Mouse (Mus musculus): ENCODE data around the gene Sema4g. TPM values are rescaled to one million over a fixed set of nuclear protein-coding genes. Genes with fewer than 3 reads are reported as not detected.

Gene Sema4g
- polyA plus RNA-seq, 1 experiment from 2014 or later, result 3.2 TPM

DNA sequence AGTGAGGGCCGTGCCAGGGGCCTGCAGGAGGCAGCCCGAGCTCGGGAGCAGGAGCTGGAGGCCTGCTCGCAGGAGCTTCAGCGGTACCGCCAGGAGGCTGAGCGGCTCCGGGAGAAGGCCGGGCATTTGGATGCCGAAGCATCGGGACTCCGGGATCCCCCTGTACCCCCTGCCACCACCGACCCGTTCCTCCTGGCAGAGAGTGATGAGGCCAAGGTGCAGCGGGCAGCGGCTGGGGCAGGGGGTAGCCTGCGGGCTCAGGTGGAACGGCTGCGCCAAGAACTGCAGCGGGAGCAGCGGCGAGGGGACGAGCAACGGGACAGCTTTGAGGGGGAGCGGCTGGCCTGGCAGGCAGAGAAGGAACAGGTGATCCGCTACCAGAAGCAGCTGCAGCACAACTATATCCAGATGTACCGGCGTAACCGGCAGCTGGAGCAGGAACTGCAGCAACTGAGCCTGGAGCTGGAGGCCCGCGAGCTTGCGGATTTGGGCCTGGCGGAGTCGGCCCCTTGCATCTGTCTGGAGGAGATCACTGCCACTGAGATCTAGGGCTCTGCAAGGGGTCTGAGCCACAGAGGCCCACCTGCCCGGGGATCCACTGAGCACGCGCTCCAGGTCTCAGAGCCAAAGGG lies 37.2 kb downstream of the Sema4g start:
- H3K4me3 ChIP-seq (replicated peaks; ENCODE audit: low read depth, low read length), result no peak overlapping the region
- no peak overlapping the region for H3K27ac ChIP-seq
- no peak for TF ChIP-seq CTCF (IDR thresholded peaks at IDR 0.05; ENCODE audit: low read depth)
- H3K9me3 ChIP-seq (replicated peaks; ENCODE audit: low read length), result no peaks in the 10 kb centered on the region
- ATAC-seq (replicated peaks; ENCODE audit: low FRiP score, low read depth), result no peak
- H3K27me3 ChIP-seq (ENCODE audit: insufficient read depth, low read length), result no peaks in the 10 kb centered on the region
- H3K9ac ChIP-seq (ENCODE audit: low read depth, low read length), result no peak overlapping the region
- WGBS, result 89% methylated on average over 37 of the region's 37 CpGs
- H3K4me1 ChIP-seq (replicated peaks; ENCODE audit: insufficient read depth, low read length), result peaks cover 8% of the 10 kb centered on the region; the same call in 1 of the 2 replicates
- H3K36me3 ChIP-seq (ENCODE audit: insufficient read depth, low read length), result peaks cover 49% of the 10 kb centered on the region
- DNase-seq (ENCODE audit: low spot score), result no peak
- no peak overlapping the region for H3K4me2 ChIP-seq (ENCODE audit: low read length)

DNA sequence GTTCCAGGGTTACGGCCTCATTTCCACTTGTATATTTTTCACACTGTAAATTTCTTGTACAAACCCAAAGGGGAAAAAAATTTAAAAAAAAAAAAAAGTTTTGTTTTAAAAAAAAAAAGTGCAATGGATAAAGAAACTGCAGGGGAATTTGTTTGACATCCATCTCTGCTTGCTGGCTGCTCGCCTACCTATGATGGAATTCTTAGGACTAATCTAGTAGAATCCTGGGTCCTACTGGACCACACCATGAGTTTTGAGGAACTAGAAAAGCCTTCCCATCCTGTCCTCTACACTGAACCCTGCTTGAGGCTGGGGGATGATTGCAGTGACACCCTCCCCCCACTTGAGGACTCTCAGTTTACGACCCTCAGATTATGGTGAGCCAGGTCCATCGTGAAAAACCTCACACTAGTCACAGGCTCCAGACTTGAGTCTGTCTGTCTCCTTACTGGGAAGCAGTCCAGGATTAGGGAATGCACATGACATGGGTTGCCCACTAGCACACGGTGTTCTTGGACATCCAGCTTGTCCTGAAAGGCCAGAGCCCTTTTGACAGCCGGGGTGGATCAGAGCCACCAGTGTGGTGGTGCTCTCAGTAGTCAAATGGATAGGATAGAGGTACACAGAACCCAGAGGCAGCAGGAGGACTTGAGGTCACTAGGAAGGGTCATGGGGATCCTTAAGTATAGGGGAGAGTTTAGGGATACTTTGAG lies 38.2 kb downstream of the Sema4g start:
- H3K27ac ChIP-seq, result no peak overlapping the region
- WGBS, result 66% methylated on average over 6 of the region's 6 CpGs
- H3K27me3 ChIP-seq (ENCODE audit: insufficient read depth, low read length), result no peaks in the 10 kb centered on the region
- no peak overlapping the region for H3K4me2 ChIP-seq (ENCODE audit: low read length)
- no peaks in the 10 kb centered on the region for H3K9me3 ChIP-seq (replicated peaks; ENCODE audit: low read length)
- ATAC-seq (replicated peaks; ENCODE audit: low FRiP score, low read depth), result no peak
- H3K9ac ChIP-seq (ENCODE audit: low read depth, low read length), result no peak overlapping the region
- peaks cover 4% of the 10 kb centered on the region; the same call in 1 of the 2 replicates for H3K4me1 ChIP-seq (replicated peaks; ENCODE audit: insufficient read depth, low read length)
- no peak for TF ChIP-seq CTCF (IDR thresholded peaks at IDR 0.05; ENCODE audit: low read depth)
- no peak overlapping the region for H3K4me3 ChIP-seq (replicated peaks; ENCODE audit: low read depth, low read length)
- peaks cover 39% of the 10 kb centered on the region for H3K36me3 ChIP-seq (ENCODE audit: insufficient read depth, low read length)
- no peak for DNase-seq (ENCODE audit: low spot score)

GRCm38 (mm10) chr19:45027848-45028247 lies 38.9 kb downstream of the Sema4g start:
- Histone ChIP-seq H3K9ac (ENCODE audit: low read depth, low read length) (no peak overlapping the region), H3K4me1 (replicated peaks; ENCODE audit: insufficient read depth, low read length) (peaks cover 4% of the 10 kb centered on the region; the same call in 1 of the 2 replicates), H3K4me2 (ENCODE audit: low read length) (no peak overlapping the region), H3K4me3 (replicated peaks; ENCODE audit: low read depth, low read length) (no peak overlapping the region), H3K27ac (no peak overlapping the region), H3K36me3 (ENCODE audit: insufficient read depth, low read length) (peaks cover 34% of the 10 kb centered on the region), H3K27me3 (ENCODE audit: insufficient read depth, low read length) (no peaks in the 10 kb centered on the region), H3K9me3 (replicated peaks; ENCODE audit: low read length) (no peaks in the 10 kb centered on the region)
- TF ChIP-seq CTCF (IDR thresholded peaks at IDR 0.05; ENCODE audit: low read depth), result no peak
- DNase-seq (ENCODE audit: low spot score), result no peak
- WGBS, result 85% methylated on average over 6 of the region's 6 CpGs
- no peak for ATAC-seq (replicated peaks; ENCODE audit: low FRiP score, low read depth)

DNA sequence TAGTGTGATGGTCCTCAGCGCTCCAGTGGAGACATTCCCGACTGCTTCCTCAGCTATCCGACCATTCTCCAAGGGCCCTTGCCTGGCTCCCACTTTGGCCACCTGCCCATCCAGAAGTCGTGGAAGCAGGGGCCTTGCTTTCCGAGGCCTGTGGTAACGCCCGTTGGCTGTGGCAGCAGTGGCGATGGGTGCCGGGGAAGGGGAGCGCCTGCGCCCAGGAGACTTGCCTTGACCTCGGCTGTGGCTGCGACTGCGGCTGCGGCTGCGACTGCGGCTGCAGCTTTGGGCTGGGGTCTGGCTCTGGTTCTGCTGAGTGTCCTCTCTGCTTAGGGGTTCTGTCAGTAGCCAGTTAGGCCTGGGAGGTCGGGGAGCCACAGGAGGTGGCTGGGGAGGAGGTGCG lies 39.8 kb downstream of the Sema4g start:
- Histone ChIP-seq H3K36me3 (ENCODE audit: insufficient read depth, low read length) (peaks cover 34% of the 10 kb centered on the region), H3K4me2 (ENCODE audit: low read length) (no peak overlapping the region), H3K9me3 (replicated peaks; ENCODE audit: low read length) (no peaks in the 10 kb centered on the region), H3K4me1 (replicated peaks; ENCODE audit: insufficient read depth, low read length) (peaks cover 4% of the 10 kb centered on the region; the same call in 1 of the 2 replicates), H3K9ac (ENCODE audit: low read depth, low read length) (no peak overlapping the region), H3K27ac (no peak overlapping the region), H3K4me3 (replicated peaks; ENCODE audit: low read depth, low read length) (no peak overlapping the region), H3K27me3 (ENCODE audit: insufficient read depth, low read length) (no peaks in the 10 kb centered on the region)
- no peak for TF ChIP-seq CTCF (IDR thresholded peaks at IDR 0.05; ENCODE audit: low read depth)
- 64% methylated on average over 19 of the region's 19 CpGs for WGBS
- DNase-seq (ENCODE audit: low spot score), result no peak
- ATAC-seq (replicated peaks; ENCODE audit: low FRiP score, low read depth), result no peak

DNA sequence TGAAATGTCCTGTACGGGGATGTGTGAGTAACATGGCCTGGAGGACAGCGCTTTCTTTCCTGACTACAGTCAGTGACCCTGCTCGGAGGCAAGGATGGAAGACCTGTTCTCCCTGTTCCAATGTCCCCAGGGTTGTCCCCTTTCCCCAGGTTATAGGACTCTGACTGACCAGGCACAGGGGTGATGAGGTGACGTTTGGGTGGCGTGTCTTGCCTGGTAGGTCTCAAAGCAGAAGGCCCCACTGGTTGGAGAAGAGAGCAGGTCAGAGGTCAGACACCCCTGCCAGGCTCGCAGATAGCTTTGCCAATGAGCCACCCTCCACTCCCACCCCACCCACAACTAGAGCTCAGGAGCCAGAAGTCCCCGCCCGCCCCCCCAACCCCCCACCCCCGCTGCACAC lies 40.7 kb downstream of the Sema4g start:
- no peak for DNase-seq (ENCODE audit: low spot score)
- Histone ChIP-seq H3K36me3 (ENCODE audit: insufficient read depth, low read length) (peaks cover 34% of the 10 kb centered on the region), H3K9me3 (replicated peaks; ENCODE audit: low read length) (no peaks in the 10 kb centered on the region), H3K27me3 (ENCODE audit: insufficient read depth, low read length) (no peaks in the 10 kb centered on the region), H3K27ac (no peak overlapping the region), H3K4me2 (ENCODE audit: low read length) (no peak overlapping the region), H3K9ac (ENCODE audit: low read depth, low read length) (no peak overlapping the region), H3K4me1 (replicated peaks; ENCODE audit: insufficient read depth, low read length) (peaks cover 4% of the 10 kb centered on the region; the same call in 1 of the 2 replicates), H3K4me3 (replicated peaks; ENCODE audit: low read depth, low read length) (no peak overlapping the region)
- 62% methylated on average over 8 of the region's 9 CpGs for WGBS
- ATAC-seq (replicated peaks; ENCODE audit: low FRiP score, low read depth), result no peak
- no peak for TF ChIP-seq CTCF (IDR thresholded peaks at IDR 0.05; ENCODE audit: low read depth)

DNA sequence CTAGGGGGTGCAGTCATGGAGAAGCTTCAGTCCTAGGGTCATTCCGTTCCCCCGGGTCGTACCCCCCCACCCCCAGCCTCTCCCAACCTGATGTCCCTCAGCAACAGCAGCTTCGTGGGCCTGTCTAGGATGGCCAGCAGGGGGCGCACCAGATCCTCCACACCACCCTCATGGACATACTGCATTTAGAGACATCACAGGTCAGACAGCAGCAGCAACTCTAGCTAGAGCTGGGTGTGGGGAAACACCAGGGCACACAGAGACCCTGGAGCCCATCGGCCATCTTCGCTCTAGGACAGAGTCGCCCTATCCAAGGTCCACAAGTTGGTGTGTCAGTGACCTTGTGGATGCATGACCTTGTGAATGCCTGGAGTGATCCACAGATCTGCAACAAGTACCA lies 41.2 kb downstream of the Sema4g start:
- Histone ChIP-seq H3K36me3 (ENCODE audit: insufficient read depth, low read length) (peaks cover 34% of the 10 kb centered on the region), H3K4me2 (ENCODE audit: low read length) (0 out of 2 replicates have a peak overlapping the region, but pooled peaks have one; percentile 45), H3K27me3 (ENCODE audit: insufficient read depth, low read length) (no peaks in the 10 kb centered on the region), H3K4me1 (replicated peaks; ENCODE audit: insufficient read depth, low read length) (peaks cover 4% of the 10 kb centered on the region; the same call in 1 of the 2 replicates), H3K4me3 (replicated peaks; ENCODE audit: low read depth, low read length) (no peak overlapping the region), H3K9ac (ENCODE audit: low read depth, low read length) (no peak overlapping the region), H3K9me3 (replicated peaks; ENCODE audit: low read length) (no peaks in the 10 kb centered on the region), H3K27ac (no peak overlapping the region)
- peak; percentile 71 for DNase-seq (ENCODE audit: low spot score)
- peak; percentile 86 for TF ChIP-seq CTCF (IDR thresholded peaks at IDR 0.05; ENCODE audit: low read depth)
- peak; percentile 18 for ATAC-seq (replicated peaks; ENCODE audit: low FRiP score, low read depth)
- 36% methylated on average over 8 of the region's 8 CpGs for WGBS
